Mouse (Mus musculus): ENCODE measurements at regions not wholly inside any gene's neighbourhood (a gene's known extent, or its start where the extent isn't known, plus 50 kb on each side); places are given as distances from the start of the nearest gene placed in this dataset.

DNA sequence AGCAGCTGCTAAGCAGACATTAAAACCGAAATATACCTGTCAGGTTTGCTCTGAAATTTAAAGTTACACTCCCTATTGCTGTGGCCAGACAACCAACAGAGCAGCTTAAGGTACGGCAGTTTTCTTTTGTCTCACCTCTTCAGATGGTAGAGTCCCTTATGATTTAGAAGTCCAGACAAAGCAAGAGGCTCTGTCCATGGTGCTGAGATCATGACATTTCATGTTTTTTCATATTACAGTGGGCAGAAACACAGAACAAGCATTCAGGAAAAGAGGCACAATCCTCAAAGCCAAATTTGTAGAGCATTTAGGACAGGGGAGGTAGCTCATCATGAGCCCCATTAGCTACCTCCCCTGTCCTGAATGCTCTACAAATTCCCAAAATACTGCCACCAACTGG is 620.0 kb downstream of the Dnah5 start:
- no peak for DNase-seq (ENCODE audit: low spot score)

DNA sequence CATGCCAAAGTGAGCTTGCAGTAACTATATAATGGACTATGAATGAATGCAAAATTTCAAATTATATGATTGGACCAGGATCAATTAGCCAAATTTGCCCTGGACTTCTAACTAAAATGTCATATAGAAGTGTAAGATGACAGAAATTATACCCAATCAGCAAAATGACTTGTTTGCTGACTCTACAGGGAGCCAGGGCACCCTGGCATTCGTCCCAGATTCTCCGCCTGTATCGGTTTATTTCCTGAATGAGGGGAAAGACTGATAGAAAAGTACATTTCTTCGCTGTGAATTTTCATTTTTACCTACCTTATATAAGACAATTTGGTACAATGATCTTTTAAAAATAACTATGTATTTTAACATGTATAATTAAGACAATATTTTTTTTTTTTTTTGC is 631.3 kb downstream of the Dnah5 start:
- no peak for DNase-seq (ENCODE audit: low spot score)

GRCm38 (mm10) chr15:28840322-28840721 is 636.8 kb downstream of the Dnah5 start:
- no peak for DNase-seq (ENCODE audit: low spot score)

GRCm38 (mm10) chr15:28856419-28856818 is 652.9 kb downstream of the Dnah5 start:
- no peak for DNase-seq (ENCODE audit: low spot score)

- DNase-seq (ENCODE audit: low spot score): no peak
Observed at GRCm38 (mm10) chr15:28858176-28858575, 654.6 kb downstream of the Dnah5 start.

GRCm38 (mm10) chr15:28864101-28864500 is 660.5 kb downstream of the Dnah5 start:
- DNase-seq (ENCODE audit: low spot score): no peak

DNA sequence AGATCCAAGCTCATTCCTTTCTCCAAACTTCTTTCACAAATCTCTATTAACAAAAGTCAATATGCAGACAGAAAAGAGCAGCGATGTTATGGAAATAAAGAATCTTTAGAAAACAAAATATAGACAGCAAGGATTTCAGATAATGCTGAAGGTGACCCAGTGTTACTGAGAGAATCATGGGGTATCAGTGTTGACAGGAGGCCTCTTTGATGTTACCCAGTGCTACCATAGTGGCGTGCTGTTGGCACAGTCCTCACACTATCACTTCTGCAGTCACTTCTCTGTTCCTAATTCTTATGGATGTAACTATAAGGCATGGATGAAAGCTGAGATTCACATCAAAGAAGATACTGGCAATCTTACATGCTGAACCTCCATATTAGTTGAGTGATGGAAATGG is 661.4 kb downstream of the Dnah5 start:
- DNase-seq (ENCODE audit: low spot score): no peak

DNA sequence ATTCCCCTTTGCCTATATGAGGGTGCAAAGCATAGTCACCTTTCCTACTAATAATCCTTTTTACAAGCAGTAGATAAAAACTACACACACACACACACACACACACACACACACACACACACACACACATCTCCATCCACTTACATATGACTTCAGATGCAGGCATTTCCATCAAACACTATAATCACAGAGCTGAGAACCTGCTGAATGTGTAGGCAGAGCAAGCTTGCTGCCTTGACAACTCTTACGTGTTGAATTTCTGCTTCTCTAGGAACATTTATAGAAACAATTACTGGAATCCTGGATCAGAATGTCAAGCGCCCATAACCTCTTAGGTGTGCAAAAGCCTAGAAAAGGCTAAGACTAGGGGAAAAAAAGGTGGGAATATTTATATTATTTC is 669.4 kb downstream of the Dnah5 start:
- DNase-seq (ENCODE audit: low spot score): peak; percentile 16

DNA sequence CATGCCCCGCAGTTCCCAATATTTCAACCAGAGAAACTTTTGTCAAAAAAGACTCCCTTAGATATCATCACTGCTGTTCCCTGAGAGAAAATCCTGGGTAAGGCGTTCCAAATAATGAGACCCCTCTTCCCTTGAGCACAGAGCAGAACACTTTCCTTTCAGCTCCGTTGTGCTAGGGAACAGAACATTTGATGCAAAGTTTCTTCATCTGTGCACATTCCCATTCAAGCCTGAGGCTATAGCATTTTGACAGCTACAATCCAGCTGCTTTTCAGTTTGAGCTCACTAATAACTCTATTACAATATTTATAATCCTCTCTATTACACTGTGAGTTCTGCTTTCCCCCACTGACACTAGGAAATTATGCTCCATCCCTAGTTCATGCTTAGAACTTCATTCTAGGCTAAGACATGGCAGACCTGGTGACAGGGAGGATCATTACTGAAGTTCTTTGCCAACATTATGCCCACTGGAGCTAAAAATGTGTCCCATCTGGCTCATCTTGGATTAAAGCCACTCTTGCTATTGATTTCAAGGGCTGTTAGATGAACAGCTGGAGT is 692.8 kb downstream of the Dnah5 start:
- DNase-seq (ENCODE audit: low spot score): no peak

DNA sequence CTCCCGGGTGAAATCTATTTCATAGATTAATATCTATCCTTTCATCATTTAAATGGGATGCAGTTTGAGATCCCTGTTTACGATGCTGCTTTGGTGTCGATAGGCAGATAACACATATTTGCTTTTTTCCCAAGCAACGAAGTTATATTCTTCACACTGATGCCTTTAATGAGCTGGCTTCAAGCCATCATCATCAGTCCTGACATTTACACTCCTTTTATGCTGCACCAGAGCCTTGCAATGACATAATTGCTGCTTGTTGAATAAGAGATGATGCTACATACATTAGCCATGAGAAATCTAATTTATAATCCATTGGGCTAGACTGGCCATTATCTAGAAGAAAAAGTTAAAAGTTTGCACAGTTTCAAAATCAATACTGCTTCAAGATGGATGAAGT is 718.9 kb downstream of the Dnah5 start:
- no peak for DNase-seq (ENCODE audit: low spot score)

- DNase-seq (ENCODE audit: low spot score): no peak
Observed at GRCm38 (mm10) chr15:28948245-28948644, 744.7 kb downstream of the Dnah5 start.

Measured in left cerebral cortex, adult 11 months (tissue).